Mouse (Mus musculus) intestine, postnatal 0 days (tissue): ENCODE measurements around the gene Thsd7a. TPM values are rescaled to one million over a fixed set of nuclear protein-coding genes. Genes with fewer than 3 reads are reported as not detected.

Source experiments
- ATAC-seq: fragments of 200-750 bp; cut with Nextera tagmentation; 2 replicates; pipeline ENCODE4 v1.8.0; 2017; ENCODE audit warnings: mild to moderate bottlenecking, moderate TSS enrichment, moderate library complexity
- H3K27ac ChIP-seq: fragments of 300-500 bp; sonication (generic); 2 replicates; pipeline ENCODE4 v1.5.1; 2014; ENCODE audit warnings: mild to moderate bottlenecking, low read depth, low read length, moderate library complexity
- H3K27me3 ChIP-seq: fragments of 300-500 bp; sonication (generic); replicated peaks from 2 replicates; pipeline ENCODE4 v1.6.1; 2014; ENCODE audit warnings: low read length, mixed read lengths; ENCODE audit not compliant: control insufficient read depth, insufficient read depth
- H3K36me3 ChIP-seq: fragments of 300-500 bp; sonication (generic); 2 replicates; pipeline ENCODE4 v1.6.1; 2014; ENCODE audit warnings: mild to moderate bottlenecking, moderate library complexity; ENCODE audit not compliant: control insufficient read depth, insufficient read depth
- H3K4me1 ChIP-seq: fragments of 300-500 bp; sonication (generic); replicated peaks from 2 replicates; pipeline ENCODE4 v1.6.1; 2014; ENCODE audit warnings: antibody characterized with exemption, low read length, mixed read lengths; ENCODE audit not compliant: control insufficient read depth, insufficient read depth
- H3K4me2 ChIP-seq: fragments of 300-500 bp; sonication (generic); replicated peaks from 2 replicates; pipeline ENCODE4 v1.6.1; 2014; ENCODE audit warnings: low read depth, mild to moderate bottlenecking, moderate library complexity
- H3K4me3 ChIP-seq: fragments of 300-500 bp; sonication (generic); 2 replicates; pipeline ENCODE4 v1.5.1; 2014; ENCODE audit warnings: low read depth, low read length
- H3K9ac ChIP-seq: fragments of 300-500 bp; sonication (generic); 2 replicates; pipeline ENCODE4 v1.6.1; 2014; ENCODE audit warnings: mild to moderate bottlenecking, low read depth, low read length
- H3K9me3 ChIP-seq: fragments of 300-500 bp; sonication (generic); 2 replicates; pipeline ENCODE4 v1.6.1; 2016; ENCODE audit warnings: mixed run types; ENCODE audit not compliant: control insufficient read depth
- CTCF ChIP-seq: sonication (generic); IDR thresholded peaks from 2 replicates; pipeline ENCODE4 v1.5.1; 2016; ENCODE audit warnings: low read depth, mild to moderate bottlenecking, control low read depth, antibody characterized with exemption, moderate library complexity
- WGBS: fragments of 180-500 bp; shearing (Covaris S2); extraction: QIAGEN DNeasy Blood & Tissue Kit; methylation state at CpG from one replicate; pipeline ENCODE4 v1.1.7; 2014; 5-methylcytosine and 5-hydroxymethylcytosine counted together
- polyA plus RNA-seq: library from polyadenylated mRNA; unstranded; fragments of >200 nt; fragmentation: Nextera tagmentation; extraction: Ambion mirVana; gene quantifications from 2 replicates; pipeline ENCODE4 v1.2.1, GENCODE M21; 2015

Gene Thsd7a
- polyA plus RNA-seq, 1 experiment from 2014 or later = 1.1 TPM

DNA sequence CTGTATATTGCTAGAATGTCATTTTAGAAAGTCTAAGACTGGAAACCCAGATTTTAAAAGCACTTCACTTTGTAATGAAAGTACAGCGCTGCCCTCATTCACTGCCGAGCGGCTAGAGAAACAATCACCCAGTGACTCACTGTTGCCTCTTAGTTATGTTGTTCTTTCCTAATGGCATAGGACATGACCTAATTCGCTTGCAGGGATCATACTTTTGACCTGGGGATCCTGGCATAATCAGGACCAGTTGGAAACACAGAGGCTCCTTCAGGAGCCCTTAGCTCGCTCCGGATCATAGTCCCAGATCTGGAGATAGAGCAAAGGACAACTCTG, 790 bp downstream of the Thsd7a start:
- peak overlapping the region; percentile 32 for H3K9ac ChIP-seq
- TF ChIP-seq CTCF = no peak
- no peak overlapping the region for H3K27ac ChIP-seq
- ATAC-seq = peak; percentile 19; the same call in 1 of the 2 replicates
- WGBS = 1% methylated on average over 6 of the region's 6 CpGs
- H3K36me3 ChIP-seq = no peaks in the 10 kb centered on the region
- no peaks in the 10 kb centered on the region for H3K27me3 ChIP-seq
- peak overlapping the region; percentile 61 for H3K4me3 ChIP-seq
- H3K9me3 ChIP-seq = no peaks in the 10 kb centered on the region
- no peaks in the 10 kb centered on the region for H3K4me1 ChIP-seq
- peak overlapping the region; percentile 91 for H3K4me2 ChIP-seq

DNA sequence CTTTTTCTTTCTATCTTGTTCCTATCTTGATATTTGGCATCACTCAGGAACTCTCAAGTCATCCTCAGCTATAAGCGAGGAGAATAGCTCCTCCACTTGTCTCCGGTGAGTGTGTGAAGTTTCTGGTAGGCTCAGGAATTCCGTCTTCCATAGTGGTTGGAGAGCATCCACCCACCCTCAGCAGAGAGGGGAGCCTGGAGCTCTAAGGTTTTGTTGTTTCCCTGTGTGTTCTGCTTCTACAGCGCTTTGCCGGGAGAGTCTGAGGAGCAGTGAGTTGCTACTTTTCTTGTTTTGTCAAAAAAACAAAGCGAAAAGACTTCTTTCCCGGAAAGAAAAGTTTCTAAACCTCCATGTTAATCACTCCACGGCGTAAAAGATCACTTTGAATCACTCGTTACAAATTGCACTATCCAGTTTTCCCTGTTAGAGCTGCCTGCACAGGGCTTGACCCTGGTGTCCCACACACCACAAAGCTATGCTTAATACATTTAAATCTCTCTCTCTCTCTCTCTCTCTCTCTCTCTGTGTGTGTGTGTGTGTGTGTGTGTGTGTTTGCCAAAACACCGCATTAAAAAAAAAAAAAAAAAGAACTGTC, 1.3 kb downstream of the Thsd7a start:
- Histone ChIP-seq H3K4me3 (peak overlapping the region; percentile 61), H3K4me1 (no peaks in the 10 kb centered on the region)
- 17% methylated on average over 11 of the region's 11 CpGs for WGBS

DNA sequence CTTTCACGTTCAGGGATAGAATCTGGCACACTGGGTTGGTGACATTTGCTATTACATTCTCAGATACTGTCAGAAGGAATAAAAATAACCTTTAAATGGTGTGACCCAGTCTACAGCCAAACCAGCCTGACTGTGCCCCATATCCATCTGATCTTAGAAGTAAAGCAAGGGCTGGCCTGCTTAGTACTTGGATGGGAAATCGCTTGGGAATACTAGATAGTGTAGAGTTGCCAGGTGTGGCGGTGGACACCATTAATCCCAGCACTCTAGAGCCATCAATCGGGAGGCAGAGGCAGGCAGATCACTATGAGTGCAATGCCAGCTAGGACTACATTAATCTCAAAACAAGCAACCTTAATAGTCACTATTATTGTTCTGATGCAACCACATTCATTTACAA, 6.4 kb downstream of the Thsd7a start:
- H3K4me2 ChIP-seq = no peak overlapping the region
- no peaks in the 10 kb centered on the region for H3K27me3 ChIP-seq
- ATAC-seq = no peak
- WGBS = 85% methylated on average over 4 of the region's 4 CpGs
- H3K36me3 ChIP-seq = no peaks in the 10 kb centered on the region
- H3K9me3 ChIP-seq = no peaks in the 10 kb centered on the region
- TF ChIP-seq CTCF = no peak
- no peak overlapping the region for H3K4me3 ChIP-seq
- no peak overlapping the region for H3K9ac ChIP-seq
- no peaks in the 10 kb centered on the region for H3K4me1 ChIP-seq
- no peak overlapping the region for H3K27ac ChIP-seq

More for the DNA sequence above, 1.3 kb downstream of the Thsd7a start:
- Histone ChIP-seq H3K36me3 (no peaks in the 10 kb centered on the region), H3K27me3 (no peaks in the 10 kb centered on the region), H3K9ac (no peak overlapping the region), H3K4me2 (peak overlapping the region; percentile 91), H3K27ac (no peak overlapping the region), H3K9me3 (no peaks in the 10 kb centered on the region)
- TF ChIP-seq CTCF = no peak
- ATAC-seq = no peak

DNA sequence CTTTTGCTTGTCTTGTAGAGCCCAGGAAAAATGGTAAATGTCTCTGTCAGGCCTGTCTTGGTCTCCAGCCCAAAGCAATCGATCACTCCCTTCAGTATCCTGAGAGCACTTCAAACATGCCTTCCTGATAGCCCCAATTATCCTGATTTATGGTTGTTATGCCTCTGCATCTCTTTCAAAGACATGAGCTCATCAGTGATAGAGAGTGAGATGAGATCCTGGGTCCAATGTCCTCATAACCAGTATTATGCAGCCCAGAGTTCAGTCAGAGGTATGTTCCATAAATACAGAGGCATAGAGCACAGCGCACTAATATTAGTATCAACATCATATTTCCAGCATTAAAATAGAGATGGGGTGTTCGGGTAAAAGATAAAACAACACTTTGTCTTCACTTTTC, 15.3 kb downstream of the Thsd7a start:
- H3K36me3 ChIP-seq = no peaks in the 10 kb centered on the region
- no peak for ATAC-seq
- no peak for TF ChIP-seq CTCF
- H3K4me2 ChIP-seq = no peak overlapping the region
- no peaks in the 10 kb centered on the region for H3K9me3 ChIP-seq
- H3K9ac ChIP-seq = no peak overlapping the region
- no peaks in the 10 kb centered on the region for H3K4me1 ChIP-seq
- no peak overlapping the region for H3K4me3 ChIP-seq
- H3K27ac ChIP-seq = no peak overlapping the region
- WGBS = 58% methylated on average over 3 of the region's 3 CpGs
- H3K27me3 ChIP-seq = no peaks in the 10 kb centered on the region

DNA sequence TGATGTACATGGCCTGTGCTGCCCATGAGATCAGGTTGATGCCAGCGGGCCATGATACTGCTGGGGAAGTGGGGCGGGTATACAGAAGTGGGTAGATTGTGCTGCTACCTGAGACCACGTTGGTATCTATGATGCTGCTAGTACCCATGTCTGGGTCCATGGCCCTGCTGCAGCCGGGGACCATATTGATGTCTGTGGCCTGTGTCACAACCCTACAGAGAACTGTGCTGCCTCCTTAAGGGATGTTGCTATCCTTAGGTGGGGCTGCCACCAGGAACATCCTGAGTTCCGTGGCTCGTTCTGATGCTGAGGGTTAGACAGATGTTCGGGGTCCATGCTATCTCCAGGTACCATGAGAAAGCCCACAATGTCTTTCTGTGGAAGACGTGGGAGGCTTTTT, 33.1 kb downstream of the Thsd7a start:
- H3K4me2 ChIP-seq = no peak overlapping the region
- WGBS = 94% methylated on average over 8 of the region's 8 CpGs
- no peaks in the 10 kb centered on the region for H3K36me3 ChIP-seq
- H3K27me3 ChIP-seq = no peaks in the 10 kb centered on the region
- H3K4me3 ChIP-seq = no peak overlapping the region
- no peaks in the 10 kb centered on the region for H3K4me1 ChIP-seq
- H3K9ac ChIP-seq = no peak overlapping the region
- no peak for TF ChIP-seq CTCF
- ATAC-seq = no peak
- H3K27ac ChIP-seq = no peak overlapping the region
- no peaks in the 10 kb centered on the region for H3K9me3 ChIP-seq

DNA sequence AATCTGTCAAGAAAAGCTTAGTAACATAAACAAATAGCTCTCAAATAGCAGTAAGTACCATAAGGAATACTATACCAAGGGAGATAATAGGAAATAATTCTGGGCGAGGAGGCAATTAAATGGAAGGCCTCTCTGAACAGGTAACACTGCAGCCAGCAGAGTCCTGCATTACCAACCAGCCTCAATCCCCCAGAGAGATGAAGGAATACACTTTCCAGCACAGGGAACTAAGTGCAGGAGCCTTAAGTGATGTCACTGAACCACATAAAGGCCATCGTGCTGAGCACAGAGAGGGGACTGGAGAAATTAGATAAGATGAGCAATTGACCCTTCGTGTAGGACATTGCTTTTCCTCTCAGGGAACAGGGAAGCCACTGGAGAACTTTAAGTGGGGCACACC, 36.6 kb downstream of the Thsd7a start:
- H3K27ac ChIP-seq = no peak overlapping the region
- no peaks in the 10 kb centered on the region for H3K9me3 ChIP-seq
- no peak overlapping the region for H3K9ac ChIP-seq
- no peak overlapping the region for H3K4me2 ChIP-seq
- WGBS = 39% methylated on average over 3 of the region's 3 CpGs
- no peaks in the 10 kb centered on the region for H3K4me1 ChIP-seq
- no peak for ATAC-seq
- no peak overlapping the region for H3K4me3 ChIP-seq
- no peak for TF ChIP-seq CTCF
- H3K27me3 ChIP-seq = no peaks in the 10 kb centered on the region
- H3K36me3 ChIP-seq = no peaks in the 10 kb centered on the region

DNA sequence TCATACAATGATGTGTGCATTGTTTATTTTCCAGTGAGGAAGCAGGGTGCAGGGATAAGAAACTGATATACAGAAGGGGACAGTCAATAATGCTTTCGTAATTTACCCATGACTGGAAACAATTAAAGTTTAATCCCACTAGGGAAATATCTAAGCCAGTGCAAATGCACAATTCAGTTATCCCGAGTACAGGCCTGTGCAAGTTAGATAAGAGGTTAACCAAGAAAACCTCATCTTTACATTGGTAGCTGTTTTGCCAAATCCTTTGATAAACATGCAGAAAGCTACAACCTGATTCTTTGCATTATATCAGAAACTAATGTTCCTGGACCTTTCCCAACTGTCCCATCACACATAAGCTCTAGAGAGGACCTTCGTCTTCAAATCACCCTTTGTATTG, 46.3 kb downstream of the Thsd7a start:
- Histone ChIP-seq H3K4me2 (no peak overlapping the region), H3K9me3 (no peaks in the 10 kb centered on the region), H3K9ac (no peak overlapping the region), H3K27me3 (no peaks in the 10 kb centered on the region), H3K4me1 (no peaks in the 10 kb centered on the region), H3K27ac (no peak overlapping the region), H3K36me3 (no peaks in the 10 kb centered on the region), H3K4me3 (no peak overlapping the region)
- TF ChIP-seq CTCF = no peak
- 71% methylated on average over 3 of the region's 3 CpGs for WGBS
- ATAC-seq = no peak
